Mouse (Mus musculus) hindbrain, embryonic 16.5 days (tissue): ENCODE measurements around the gene Lbhd1. TPM values are rescaled to one million over a fixed set of nuclear protein-coding genes. Genes with fewer than 3 reads are reported as not detected.
"Not testable (repeated sequence)": the region's sequence is repeated elsewhere in the genome, so short reads cannot be mapped to it uniquely, and the experiment has no call there.

Experiments
- ATAC-seq: fragments of 200-750 bp; cut with Nextera tagmentation; 2 replicates; pipeline ENCODE4 v1.8.0; 2017; ENCODE audit warnings: moderate TSS enrichment, moderate library complexity
- H3K27ac ChIP-seq: fragments of 300-500 bp; sonication (generic); 2 replicates; pipeline ENCODE4 v1.5.1; 2014; ENCODE audit warnings: low read depth, mild to moderate bottlenecking, control low read depth, low read length, moderate library complexity
- H3K27me3 ChIP-seq: fragments of 300-500 bp; sonication (generic); replicated peaks from 2 replicates; pipeline ENCODE4 v1.6.1; 2014; ENCODE audit warnings: low read length; ENCODE audit not compliant: control insufficient read depth, insufficient read depth
- H3K36me3 ChIP-seq: fragments of 300-500 bp; sonication (generic); 2 replicates; pipeline ENCODE4 v1.6.1; 2014; ENCODE audit warnings: mild to moderate bottlenecking, low read length, moderate library complexity, mixed read lengths; ENCODE audit not compliant: control insufficient read depth, insufficient read depth
- H3K4me1 ChIP-seq: fragments of 300-500 bp; sonication (generic); 2 replicates; pipeline ENCODE4 v1.6.1; 2014; ENCODE audit warnings: low read depth, low read length; ENCODE audit not compliant: control insufficient read depth, insufficient read depth
- H3K4me2 ChIP-seq: fragments of 300-500 bp; sonication (generic); 2 replicates; pipeline ENCODE4 v1.6.1; 2014; ENCODE audit warnings: mild to moderate bottlenecking, low read length, control low read depth, moderate library complexity
- H3K4me3 ChIP-seq: fragments of 300-500 bp; sonication (generic); 2 replicates; pipeline ENCODE4 v1.5.1; 2014; ENCODE audit warnings: mild to moderate bottlenecking, low read length, control low read depth, moderate library complexity
- H3K9ac ChIP-seq: fragments of 300-500 bp; sonication (generic); 2 replicates; pipeline ENCODE4 v1.6.1; 2014; ENCODE audit warnings: low read depth, mild to moderate bottlenecking, control low read depth, low read length, moderate library complexity
- H3K9me3 ChIP-seq: fragments of 300-500 bp; sonication (generic); 2 replicates; pipeline ENCODE4 v1.6.1; 2014; ENCODE audit warnings: mild to moderate bottlenecking, low read length, moderate library complexity; ENCODE audit not compliant: control insufficient read depth
- WGBS: fragments of 180-500 bp; shearing (Covaris S2); extraction: QIAGEN DNeasy Blood & Tissue Kit; methylation state at CpG from one replicate; pipeline ENCODE4 v1.1.7; 2014; 5-methylcytosine and 5-hydroxymethylcytosine counted together
- polyA plus RNA-seq: library from polyadenylated mRNA; unstranded; fragments of >200 nt; fragmentation: Nextera tagmentation; extraction: Ambion mirVana; gene quantifications from 2 replicates; pipeline ENCODE4 v1.2.1, GENCODE M21; 2015

Lbhd1 gene
- polyA plus RNA-seq, 1 experiment from 2014 or later, result 35.0 TPM

DNA sequence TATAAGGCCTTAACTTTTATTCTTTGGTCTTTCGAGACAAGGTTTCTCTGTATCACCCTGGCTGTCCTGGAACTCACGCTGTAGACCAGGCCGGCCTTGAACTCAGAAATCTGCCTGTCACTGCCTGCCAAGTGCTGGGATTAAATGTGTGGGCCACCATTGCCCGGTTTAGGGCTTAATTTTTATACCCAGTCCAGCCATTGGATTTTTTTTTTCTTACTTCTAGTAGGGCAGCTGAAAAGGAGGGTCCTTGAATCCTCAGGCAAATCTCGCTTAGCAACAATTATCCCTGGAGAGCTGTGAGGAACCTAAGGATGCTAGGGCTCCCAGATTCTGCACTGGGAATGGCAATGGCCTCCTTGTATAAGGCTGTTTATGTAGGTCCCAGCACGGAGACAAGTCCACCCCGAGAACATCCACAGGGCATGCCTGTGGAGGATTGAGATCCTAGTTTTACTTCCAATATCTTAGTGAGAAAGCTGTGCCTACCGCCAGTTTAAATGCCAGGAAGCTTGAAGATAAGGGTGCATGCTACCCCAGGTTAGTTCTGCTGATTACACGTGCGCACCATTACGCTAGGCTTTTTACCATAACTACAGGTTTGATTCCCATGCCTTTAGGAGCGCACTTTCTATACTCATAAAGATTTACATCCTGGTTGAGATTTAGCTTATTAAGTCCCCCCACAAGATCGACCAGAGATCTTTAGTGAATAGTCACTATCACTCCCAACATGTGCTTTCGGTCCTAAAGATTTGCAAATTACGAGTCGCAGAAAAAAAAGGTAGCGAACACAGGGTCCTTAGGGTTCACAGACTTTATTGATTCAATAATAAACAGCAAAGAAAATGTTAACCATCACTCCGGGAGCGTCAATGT, 4.3 kb downstream of the Lbhd1 start:
- WGBS, result 15% methylated on average over 19 of the region's 19 CpGs
- peak overlapping the region; percentile 65 for H3K4me3 ChIP-seq
- peaks cover 3% of the 10 kb centered on the region; the same call in 1 of the 2 replicates for H3K36me3 ChIP-seq
- H3K9me3 ChIP-seq, result no peaks in the 10 kb centered on the region
- H3K4me1 ChIP-seq, result peaks cover 15% of the 10 kb centered on the region
- H3K4me2 ChIP-seq, result peak overlapping the region; percentile 71
- no peak for ATAC-seq
- no peaks in the 10 kb centered on the region for H3K27me3 ChIP-seq
- peak overlapping the region; percentile 72 for H3K9ac ChIP-seq
- H3K27ac ChIP-seq, result peak overlapping the region; percentile 77

DNA sequence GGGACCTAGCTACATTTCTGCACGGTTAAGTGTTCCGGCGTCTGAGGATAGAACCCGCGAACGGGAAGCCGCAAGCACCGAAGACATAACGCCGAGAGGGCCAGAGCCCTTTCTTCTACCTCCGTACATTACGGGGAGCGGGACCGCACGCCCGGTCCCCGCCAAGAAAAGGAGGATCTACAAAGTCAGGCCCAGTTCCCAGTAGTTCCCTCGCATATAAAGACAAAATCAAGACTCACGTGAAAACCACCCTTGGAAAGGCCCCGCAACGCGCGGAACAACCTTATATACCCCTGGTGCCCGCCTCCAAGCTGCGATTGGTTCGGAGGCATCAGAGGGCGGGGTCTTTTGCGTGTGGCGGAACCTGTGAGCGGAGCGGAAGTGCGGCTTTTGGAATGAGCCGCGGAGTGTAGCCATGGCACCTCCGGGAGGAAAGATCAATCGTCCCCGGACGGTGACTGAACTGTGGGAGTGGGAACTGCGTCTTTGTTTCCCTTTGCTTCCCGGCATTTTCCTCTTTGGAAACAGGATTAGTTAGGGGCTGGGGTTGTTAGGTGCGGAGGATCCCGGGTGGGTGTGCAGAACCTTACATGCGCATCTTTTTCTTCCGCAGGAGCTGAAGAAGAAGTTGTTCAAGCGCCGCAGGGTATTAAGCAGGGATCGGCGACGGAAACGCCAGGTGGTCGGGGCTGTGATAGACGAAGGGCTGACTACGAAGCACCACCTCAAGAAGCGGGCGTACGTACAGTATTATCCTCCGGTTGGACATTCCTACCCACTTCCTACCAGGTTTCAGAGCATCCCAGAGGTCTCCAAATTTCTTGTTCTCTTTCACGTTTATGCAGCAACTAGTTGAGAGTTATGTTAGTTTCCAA, 5.2 kb downstream of the Lbhd1 start, which contains the start of the genes 1810009A15Rik and Gm49416:
1810009A15Rik (plus strand) TSS at position 343 of the 875 bp plus-strand sequence.
Gm49416 (plus strand) TSS at position 416 of the 875 bp plus-strand sequence.
- peaks cover 3% of the 10 kb centered on the region; the same call in 1 of the 2 replicates for H3K36me3 ChIP-seq
- H3K4me3 ChIP-seq, result peak within 1 kb of the TSS; percentile 65
- under 1% methylated on average over 58 of the region's 58 CpGs for WGBS

DNA sequence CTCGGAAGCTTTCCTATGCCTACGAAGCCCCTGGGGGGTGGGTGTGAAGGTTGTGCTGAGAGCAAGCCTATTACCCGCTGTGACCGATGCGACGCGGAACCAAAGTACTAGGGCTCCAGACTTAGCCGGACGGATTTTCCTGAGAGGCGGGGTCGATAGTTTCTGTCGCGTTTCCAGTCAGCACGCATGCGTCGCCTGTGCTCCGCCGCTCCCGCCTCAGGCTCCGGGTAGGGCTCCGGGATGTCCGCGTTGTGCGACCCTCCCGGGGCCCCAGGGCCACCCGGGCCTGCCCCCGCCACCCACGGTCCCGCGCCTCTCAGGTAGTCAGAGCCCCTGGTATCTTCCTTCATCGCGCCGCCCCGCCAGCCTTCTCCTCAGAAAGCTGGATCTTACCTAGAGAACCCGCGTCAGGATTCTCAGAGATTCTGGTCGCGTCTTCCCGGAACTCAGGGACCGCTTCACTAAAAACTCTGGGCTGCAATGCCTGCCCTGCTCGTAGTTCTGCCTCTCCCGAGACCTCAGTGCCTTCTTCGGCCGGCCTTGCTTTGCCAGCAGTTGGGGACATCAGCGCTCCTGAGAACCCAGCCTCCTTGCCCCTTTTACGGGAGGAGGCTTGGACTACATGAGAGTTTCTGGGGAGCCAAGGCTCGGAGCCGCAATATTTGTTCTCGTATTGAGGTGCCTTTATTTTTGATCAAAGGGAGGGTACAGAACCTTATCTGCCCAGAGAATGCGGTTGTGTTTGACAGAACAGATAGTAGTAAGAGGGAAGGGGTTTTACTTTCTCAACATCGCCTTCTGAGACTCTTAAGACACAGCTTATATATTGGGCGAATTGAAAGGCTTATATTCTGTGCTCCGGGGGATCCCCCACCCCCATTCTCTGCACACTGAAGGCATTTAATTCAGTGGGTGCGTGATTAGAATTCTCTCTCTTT, 9.6 kb downstream of the Lbhd1 start, which contains the start of gene Ints5:
Ints5 (plus strand) TSS at position 177 of the 938 bp plus-strand sequence.
- H3K27ac ChIP-seq, result peak within 1 kb of the TSS; percentile 60
- peaks cover 13% of the 10 kb centered on the region for H3K36me3 ChIP-seq
- peak within 1 kb of the TSS; percentile 84 for H3K4me2 ChIP-seq
- peak; percentile 65 for ATAC-seq
- H3K27me3 ChIP-seq, result no peaks in the 10 kb centered on the region
- H3K9ac ChIP-seq, result peak within 1 kb of the TSS; percentile 70
- no peaks in the 10 kb centered on the region for H3K9me3 ChIP-seq
- peak within 1 kb of the TSS; percentile 54 for H3K4me3 ChIP-seq
- peaks cover 23% of the 10 kb centered on the region for H3K4me1 ChIP-seq
- 3% methylated on average over 50 of the region's 54 CpGs for WGBS

More for the DNA sequence above, 5.2 kb downstream of the Lbhd1 start, which contains the start of the genes 1810009A15Rik and Gm49416:
- Histone ChIP-seq H3K27me3 (no peaks in the 10 kb centered on the region), H3K9me3 (no peaks in the 10 kb centered on the region), H3K4me1 (peaks cover 20% of the 10 kb centered on the region), H3K27ac (peak within 1 kb of the TSS; percentile 82), H3K4me2 (peak within 1 kb of the TSS; percentile 71), H3K9ac (peak within 1 kb of the TSS; percentile 76)
- peak; percentile 96 for ATAC-seq

DNA sequence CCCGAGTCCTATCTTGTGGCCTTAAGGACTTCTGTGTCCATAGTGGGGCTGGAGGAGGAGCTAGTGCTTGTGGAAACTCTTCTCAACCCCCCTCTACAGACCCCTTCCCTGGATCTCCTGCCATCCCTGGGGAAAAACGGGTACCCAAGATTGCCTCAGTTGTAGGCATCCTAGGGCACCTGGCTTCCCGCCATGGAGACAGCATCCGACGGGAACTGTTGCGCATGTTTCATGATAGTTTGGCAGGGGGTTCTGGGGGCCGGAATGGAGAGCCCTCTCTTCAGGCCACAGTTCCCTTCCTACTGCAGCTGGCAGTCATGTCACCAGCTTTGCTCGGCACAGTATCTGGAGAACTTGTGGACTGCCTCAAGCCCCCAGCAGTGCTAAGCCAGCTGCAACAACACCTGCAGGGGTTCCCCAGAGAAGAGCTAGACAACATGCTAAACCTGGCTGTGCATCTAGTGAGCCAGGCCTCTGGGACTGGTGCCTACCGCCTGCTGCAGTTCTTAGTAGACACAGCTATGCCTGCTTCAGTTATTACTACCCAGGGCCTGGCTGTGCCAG, 11.9 kb downstream of the Lbhd1 start:
- H3K27me3 ChIP-seq, result no peaks in the 10 kb centered on the region
- no peak overlapping the region for H3K27ac ChIP-seq
- ATAC-seq, result no peak
- no peaks in the 10 kb centered on the region for H3K9me3 ChIP-seq
- no peak overlapping the region for H3K9ac ChIP-seq
- H3K4me1 ChIP-seq, result peaks cover 25% of the 10 kb centered on the region
- 91% methylated on average over 9 of the region's 9 CpGs for WGBS
- H3K4me3 ChIP-seq, result no peak overlapping the region
- H3K4me2 ChIP-seq, result no peak overlapping the region
- peaks cover 10% of the 10 kb centered on the region for H3K36me3 ChIP-seq

DNA sequence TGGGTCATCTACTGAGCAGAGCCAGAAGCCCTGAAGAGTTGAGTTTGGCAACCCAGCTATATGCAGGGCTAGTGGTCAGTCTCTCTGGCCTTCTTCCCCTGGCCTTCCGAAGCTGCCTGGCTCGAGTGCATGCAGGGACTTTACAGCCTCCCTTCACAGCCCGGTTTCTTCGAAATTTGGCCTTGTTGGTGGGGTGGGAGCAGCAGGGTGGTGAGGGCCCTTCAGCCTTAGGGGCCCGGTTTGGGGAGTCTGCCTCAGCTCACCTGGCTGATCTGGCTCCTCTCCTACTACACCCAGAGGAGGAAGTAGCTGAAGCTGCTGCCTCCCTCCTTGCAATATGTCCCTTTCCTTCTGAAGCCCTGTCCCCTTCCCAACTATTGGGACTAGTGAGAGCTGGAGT, 12.7 kb downstream of the Lbhd1 start:
- not testable (repeated sequence) for H3K9ac ChIP-seq, H3K36me3 ChIP-seq, H3K27ac ChIP-seq, H3K4me3 ChIP-seq, H3K4me2 ChIP-seq, H3K27me3 ChIP-seq, ATAC-seq, H3K9me3 ChIP-seq
- 97% methylated on average over 5 of the region's 5 CpGs for WGBS
- H3K4me1 ChIP-seq, result peaks cover 25% of the 10 kb centered on the region

DNA sequence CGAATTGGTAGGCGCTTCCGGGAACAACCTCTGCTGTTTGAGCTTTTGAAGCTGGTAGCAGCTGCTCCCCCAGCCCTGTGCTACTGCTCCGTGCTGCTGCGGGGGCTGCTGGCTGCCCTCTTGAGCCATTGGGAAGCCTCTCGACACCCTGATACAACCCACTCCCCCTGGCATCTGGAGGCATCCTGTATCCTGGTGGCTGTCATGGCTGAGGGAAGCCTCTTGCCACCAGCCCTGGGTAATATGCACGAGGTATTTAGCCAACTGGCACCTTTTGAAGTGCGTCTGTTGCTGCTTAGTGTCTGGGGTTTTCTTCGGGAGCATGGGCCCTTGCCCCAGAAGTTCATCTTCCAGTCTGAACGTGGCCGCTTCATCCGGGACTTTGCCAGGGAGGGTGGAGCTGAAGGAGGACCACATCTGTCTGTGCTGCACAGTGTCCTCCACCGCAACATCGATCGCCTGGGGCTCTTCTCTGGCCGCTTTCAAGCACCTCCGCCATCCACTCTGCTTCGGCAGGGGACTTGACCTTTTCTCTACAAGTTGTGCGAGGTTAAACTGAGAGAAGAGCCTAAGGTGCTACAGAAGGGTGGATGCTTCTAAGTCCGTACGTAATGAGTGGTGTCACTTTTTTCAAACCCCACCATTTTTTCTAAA, 13.8 kb downstream of the Lbhd1 start:
- Histone ChIP-seq H3K27ac (peak overlapping the region; percentile 57), H3K4me1 (peaks cover 25% of the 10 kb centered on the region), H3K9ac (peak overlapping the region; percentile 61), H3K4me2 (peak overlapping the region; percentile 64), H3K4me3 (peak overlapping the region; percentile 70), H3K36me3 (peaks cover 10% of the 10 kb centered on the region)
- peak; percentile 50 for ATAC-seq
- 17% methylated on average over 21 of the region's 21 CpGs for WGBS
- not testable (repeated sequence) for H3K9me3 ChIP-seq, H3K27me3 ChIP-seq

DNA sequence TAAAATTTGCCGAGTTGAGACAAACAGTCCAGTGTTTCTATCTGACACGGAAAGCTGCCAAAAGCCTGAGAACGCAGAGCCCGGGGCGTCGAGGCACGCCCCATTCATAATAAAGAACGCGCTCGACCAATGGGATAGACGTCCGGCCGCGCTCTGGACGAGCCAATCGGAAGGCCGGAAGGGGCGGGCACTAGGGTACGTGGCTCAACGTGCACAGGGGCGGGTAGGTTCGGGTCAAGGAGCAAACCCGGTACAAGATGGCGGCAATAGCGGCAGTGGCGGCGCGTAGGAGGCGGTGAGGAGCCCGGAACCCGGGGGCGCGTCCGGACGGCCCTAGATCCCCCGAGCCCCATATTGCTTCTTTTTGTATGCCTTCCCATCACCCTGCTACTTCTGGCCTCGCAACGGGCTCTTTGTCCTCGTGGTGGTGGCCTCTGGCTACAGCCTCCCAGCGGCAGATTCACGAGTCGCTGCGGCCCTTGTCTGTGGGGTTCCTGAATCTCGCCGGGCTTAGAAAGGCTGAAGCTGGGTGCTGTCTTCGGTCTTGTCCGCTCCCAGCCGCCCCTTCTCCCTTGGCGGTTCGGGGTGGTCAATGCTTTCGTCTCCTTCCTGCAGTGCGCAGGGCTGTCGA, 14.4 kb downstream of the Lbhd1 start, which contains the start of gene Ganab:
Ganab (plus strand) TSS at position 207 of the 631 bp plus-strand sequence.
- Histone ChIP-seq H3K4me1 (peaks cover 24% of the 10 kb centered on the region), H3K9me3 (no peaks in the 10 kb centered on the region), H3K9ac (peak within 1 kb of the TSS; percentile 93), H3K4me3 (peak within 1 kb of the TSS; percentile 70), H3K4me2 (peak within 1 kb of the TSS; percentile 74), H3K27me3 (no peaks in the 10 kb centered on the region), H3K36me3 (peaks cover 12% of the 10 kb centered on the region), H3K27ac (peak within 1 kb of the TSS; percentile 91)
- WGBS, result under 1% methylated on average over 52 of the region's 53 CpGs
- peak; percentile 99 for ATAC-seq
